Mouse (Mus musculus): ENCODE data around the gene Olfr49.
"Not testable (repeated sequence)": the region's sequence is repeated elsewhere in the genome, so short reads cannot be mapped to it uniquely, and the experiment has no call there.

Olfr49 gene

DNA sequence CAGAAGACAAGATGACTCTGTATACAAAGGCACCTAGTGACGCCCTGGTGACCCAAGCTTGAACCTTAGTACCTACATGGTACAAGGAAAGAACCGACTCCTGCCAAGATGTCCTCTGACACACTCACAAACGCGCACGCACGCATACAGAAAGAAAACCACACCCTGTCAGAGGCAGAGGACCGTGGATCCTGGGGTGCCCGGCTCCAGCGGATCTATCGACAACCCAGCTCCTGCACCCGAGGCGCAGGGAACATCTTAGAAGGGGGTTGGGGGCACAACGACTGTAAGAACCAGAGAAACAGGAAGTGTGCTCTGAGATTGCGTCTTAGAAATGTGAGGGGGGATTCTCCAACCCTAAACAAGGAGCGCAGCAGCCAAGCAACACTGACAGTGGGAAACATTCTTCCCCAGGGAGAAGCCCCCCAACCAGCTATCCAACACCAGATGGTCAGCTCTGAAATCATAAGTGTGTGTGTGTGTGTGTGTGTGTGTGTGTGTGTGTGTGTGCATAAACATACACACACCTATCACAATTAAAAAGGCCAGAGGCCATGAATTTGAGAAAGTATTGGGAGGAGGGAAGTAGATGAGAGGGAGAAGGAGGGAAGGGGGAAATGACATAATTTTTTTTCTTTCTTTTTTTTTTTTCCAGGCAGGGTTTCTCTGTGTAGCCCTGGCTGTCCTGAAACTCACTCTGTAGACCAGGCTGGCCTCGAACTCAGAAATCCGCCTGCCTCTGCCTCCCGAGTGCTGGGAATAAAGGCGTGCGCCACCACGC, 53.4 kb downstream of the Olfr49 start:
- DNase-seq (ENCODE audit: low spot score in 2 of 2): no peak

- no peak for DNase-seq (ENCODE audit: low spot score in 2 of 2)
Measured at GRCm38 (mm10) chr14:54230638-54231150, 54.0 kb downstream of the Olfr49 start.

- DNase-seq (ENCODE audit: low spot score in 2 of 2): not testable (repeated sequence)
Measured at GRCm38 (mm10) chr14:54229849-54230248, 54.9 kb downstream of the Olfr49 start.

- no peak for DNase-seq (ENCODE audit: low spot score in 2 of 2)
Measured at GRCm38 (mm10) chr14:54228933-54229713, 55.6 kb downstream of the Olfr49 start.

- DNase-seq (ENCODE audit: low spot score in 2 of 2): no peak
Measured at GRCm38 (mm10) chr14:54228501-54228900, 56.2 kb downstream of the Olfr49 start.
